ENCODE assay signal across 9 mouse cellular contexts in the genomic region with DNA sequence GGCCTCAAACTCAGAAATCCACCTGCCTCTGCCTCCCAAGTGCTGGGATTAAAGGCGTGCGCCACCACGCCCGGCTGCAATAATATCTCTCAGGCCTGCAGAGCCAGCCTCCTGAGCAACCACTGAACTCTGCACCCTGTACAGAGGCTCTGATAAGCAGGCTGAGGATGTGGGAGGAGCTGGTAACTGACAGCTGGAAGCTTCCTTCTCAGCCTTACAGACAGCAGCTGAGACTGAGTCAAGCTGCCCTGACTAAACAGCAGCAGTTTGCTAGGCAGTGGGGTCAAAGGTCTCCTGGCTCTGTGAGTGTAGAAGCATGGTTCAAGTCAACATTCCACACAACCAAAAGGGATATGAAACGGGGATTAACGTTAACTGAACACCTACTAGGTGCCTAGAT. TPM values are rescaled to one million over a fixed set of nuclear protein-coding genes. Genes with fewer than 3 reads are reported as not detected.
A peak's percentile ranks its signal among the peaks of the same experiment; 100 is the strongest.
DNase-seq lines count a peak whose midpoint lies in the region; ATAC-seq and TF ChIP-seq lines count a peak whose summit lies in the region.
"Had no signal": no experiment of that assay in that cellular context is flagged by ENCODE, and none has a peak within 500 bp of the region (broad histone marks: within the 10 kb centered on the region; RNA-seq: fewer than 3 reads in every experiment).

No protein-coding gene starts in this region.

- no peak for TF ChIP-seq POLR2A in cerebellum, adult 2 months (IDR thresholded peaks at IDR 0.05; ENCODE audit: borderline replicate concordance, insufficient read depth, low read length)

- WGBS in embryonic facial prominence, embryonic 15.5 days, result 69% methylated on average over 6 of the region's 6 CpGs
- WGBS in kidney, embryonic 14.5 days, result 52% methylated on average over 6 of the region's 6 CpGs
- 80% methylated on average over 6 of the region's 6 CpGs for WGBS in cerebellum, adult 2 months

- peaks cover 7% of the 10 kb centered on the region for H3K4me1 ChIP-seq in embryonic facial prominence, embryonic 15.5 days
- peaks cover 13% of the 10 kb centered on the region for H3K4me1 ChIP-seq in kidney, embryonic 14.5 days (ENCODE audit: control insufficient read depth, insufficient read depth, low read length)
- H3K4me1 ChIP-seq in cerebellum, adult 2 months (ENCODE audit: control insufficient read depth, insufficient read depth, low read length), result 0 out of 2 replicates have a peak, but pooled peaks cover 3% of the 10 kb centered on the region

- peak overlapping the region; percentile 48; the same call in 1 of the 2 replicates for H3K27ac ChIP-seq in gastrocnemius, adult 2 months
- H3K27ac ChIP-seq in embryonic facial prominence, embryonic 15.5 days (replicated peaks), result no peak overlapping the region
- no peak overlapping the region for H3K27ac ChIP-seq in kidney, embryonic 14.5 days (ENCODE audit: low read depth, low read length)
- H3K27ac ChIP-seq in cerebellum, adult 2 months (ENCODE audit: insufficient read depth, low read length), result no peak overlapping the region
- H3K27ac ChIP-seq: limb, embryonic 13.5 days had no signal

- H3K36me3 ChIP-seq in embryonic facial prominence, embryonic 15.5 days, result no peaks in the 10 kb centered on the region
- H3K36me3 ChIP-seq in kidney, embryonic 14.5 days (ENCODE audit: control insufficient read depth, insufficient read depth, low read length), result no peaks in the 10 kb centered on the region
- H3K36me3 ChIP-seq: limb, embryonic 13.5 days had no signal

- H3K4me3 ChIP-seq in gastrocnemius, adult 2 months, result no peak overlapping the region
- H3K4me3 ChIP-seq in embryonic facial prominence, embryonic 15.5 days (replicated peaks), result no peak overlapping the region
- no peak overlapping the region for H3K4me3 ChIP-seq in kidney, embryonic 14.5 days (ENCODE audit: low read length)
- H3K4me3 ChIP-seq in cerebellum, adult 2 months (replicated peaks; ENCODE audit: insufficient read depth, low read depth, low read length), result no peak overlapping the region
- H3K4me3 ChIP-seq: limb, embryonic 13.5 days had no signal

- no peaks in the 10 kb centered on the region for H3K27me3 ChIP-seq in embryonic facial prominence, embryonic 15.5 days
- H3K27me3 ChIP-seq in kidney, embryonic 14.5 days (ENCODE audit: control insufficient read depth, insufficient read depth, low read length), result no peaks in the 10 kb centered on the region
- no peaks in the 10 kb centered on the region for H3K27me3 ChIP-seq in cerebellum, adult 2 months (ENCODE audit: control insufficient read depth, insufficient read depth, low read length)
- H3K27me3 ChIP-seq: limb, embryonic 13.5 days had no signal

- no peak for TF ChIP-seq CTCF in gastrocnemius, adult 2 months (IDR thresholded peaks at IDR 0.05)
- no peak for TF ChIP-seq CTCF in cerebellum, adult 2 months (IDR thresholded peaks at IDR 0.05; ENCODE audit: borderline replicate concordance, insufficient read depth, low read depth, low read length)

- intact Hi-C loops in gastrocnemius, adult 2 months (cut with DNase I), result no loop called here

- H3K9me3 ChIP-seq in embryonic facial prominence, embryonic 15.5 days (replicated peaks), result no peaks in the 10 kb centered on the region
- H3K9me3 ChIP-seq in kidney, embryonic 14.5 days (ENCODE audit: control insufficient read depth, low read length), result no peaks in the 10 kb centered on the region
- H3K9me3 ChIP-seq: limb, embryonic 13.5 days had no signal

- DNase-seq in gastrocnemius, adult 2 months, result no peak
- DNase-seq in gastrocnemius, adult 8-10 months (ENCODE audit: low spot score in 2 of 2), result no peak
- DNase-seq in left cerebral cortex, adult 18-20 months (ENCODE audit: low spot score in 2 of 2), result no peak
- no peak for DNase-seq in cerebellum, adult 2 months
- DNase-seq in urinary bladder, postnatal 10 days (ENCODE audit: low spot score), result no peak

- 0 out of 2 replicates have a peak, but pooled peaks have one; percentile 45 for ATAC-seq in embryonic facial prominence, embryonic 15.5 days (ENCODE audit: insufficient number of reproducible peaks, low FRiP score, low TSS enrichment, low read depth)
- ATAC-seq in kidney, embryonic 14.5 days (ENCODE audit: low FRiP score, low TSS enrichment), result peak; percentile 73
- ATAC-seq in megakaryocyte, adult 5-6 weeks (ENCODE audit: poor library complexity, severe bottlenecking), result peak; percentile 83

- H3K4me2 ChIP-seq in embryonic facial prominence, embryonic 15.5 days (replicated peaks), result no peak overlapping the region
- H3K4me2 ChIP-seq in kidney, embryonic 14.5 days (replicated peaks; ENCODE audit: low read depth, low read length), result no peak overlapping the region
- H3K4me2 ChIP-seq: limb, embryonic 13.5 days had no signal

- no peak overlapping the region for H3K9ac ChIP-seq in embryonic facial prominence, embryonic 15.5 days
- no peak overlapping the region for H3K9ac ChIP-seq in kidney, embryonic 14.5 days (ENCODE audit: low read depth, low read length)
- H3K9ac ChIP-seq: limb, embryonic 13.5 days had no signal

RNA-seq across cellular contexts. Expression of gene Ldha, which starts 8.0 kb away (rescaled TPM):
- 1,000 to 10,000 TPM; 2,441 to 2,897 TPM for total RNA-seq in gastrocnemius, adult 2 months (2021)
- total RNA-seq in gastrocnemius, adult 8-10 months (2022), result 1,000 to 10,000 TPM; 2,911 to 3,222 (median 3,007) TPM
- 1,512 and 1,560 TPM in 2 replicates for polyA plus RNA-seq in embryonic facial prominence, embryonic 15.5 days (2015; fragmentation: Nextera tagmentation; extraction: Ambion mirVana)
- polyA plus RNA-seq in kidney, embryonic 14.5 days (2014; fragmentation: Nextera tagmentation; extraction: Ambion mirVana), result 1,311 and 1,396 TPM in 2 replicates
- total RNA-seq in megakaryocyte, adult 5-6 weeks (2015), result 278 and 286 TPM in 2 replicates
- 212 and 223 TPM in 2 replicates for total RNA-seq in megakaryocyte, adult 5-6 weeks (2017)
- 100 to 1,000 TPM; 342 to 355 TPM for total RNA-seq in left cerebral cortex, adult 18-20 months (2021)
- 209 and 227 TPM in 2 replicates for polyA plus RNA-seq in cerebellum, adult 2 months (2012; rRNA removed)

RNA-seq across cellular contexts. Expression of gene Ldhc, which starts 27.7 kb away (rescaled TPM):
- not detected for total RNA-seq in gastrocnemius, adult 2 months (2021)
- total RNA-seq in gastrocnemius, adult 8-10 months (2022), result not detected
- 0.35 TPM in 1 of 2 replicates, not detected in the other for polyA plus RNA-seq in embryonic facial prominence, embryonic 15.5 days (2015; fragmentation: Nextera tagmentation; extraction: Ambion mirVana)
- polyA plus RNA-seq in kidney, embryonic 14.5 days (2014; fragmentation: Nextera tagmentation; extraction: Ambion mirVana), result not detected in 2 replicates
- total RNA-seq in megakaryocyte, adult 5-6 weeks (2015), result 2.3 and 2.9 TPM in 2 replicates
- total RNA-seq in megakaryocyte, adult 5-6 weeks (2017), result 1.0 TPM in 1 of 2 replicates, not detected in the other
- total RNA-seq in left cerebral cortex, adult 18-20 months (2021), result not detected
- polyA plus RNA-seq in cerebellum, adult 2 months (2012; rRNA removed), result not detected in 2 replicates
- polyA plus RNA-seq: limb, embryonic 13.5 days had no signal

RNA-seq across cellular contexts. Expression of gene Gtf2h1, which starts 37.4 kb away (rescaled TPM):
- total RNA-seq in gastrocnemius, adult 2 months (2021), result 10 to 100 TPM; 17.7 to 18.6 TPM
- 10 to 100 TPM; 14.7 to 18.4 (median 16.6) TPM for total RNA-seq in gastrocnemius, adult 8-10 months (2022)
- polyA plus RNA-seq in embryonic facial prominence, embryonic 15.5 days (2015; fragmentation: Nextera tagmentation; extraction: Ambion mirVana), result 47.1 and 48.5 TPM in 2 replicates
- 37.0 and 43.2 TPM in 2 replicates for polyA plus RNA-seq in kidney, embryonic 14.5 days (2014; fragmentation: Nextera tagmentation; extraction: Ambion mirVana)
- 36.6 and 40.0 TPM in 2 replicates for total RNA-seq in megakaryocyte, adult 5-6 weeks (2015)
- total RNA-seq in megakaryocyte, adult 5-6 weeks (2017), result 70.2 and 74.8 TPM in 2 replicates
- total RNA-seq in left cerebral cortex, adult 18-20 months (2021), result 10 to 100 TPM; 37.4 to 41.9 TPM
- polyA plus RNA-seq in cerebellum, adult 2 months (2012; rRNA removed), result 33.2 and 33.8 TPM in 2 replicates

RNA-seq across cellular contexts. Expression of gene Hps5, which starts 37.4 kb away (rescaled TPM):
- total RNA-seq in gastrocnemius, adult 2 months (2021), result 10 to 100 TPM in 1 of 2 experiments, 1 to 10 TPM in 1; 9.7 to 11.3 TPM
- 10 to 100 TPM; 12.2 to 17.4 (median 14.0) TPM for total RNA-seq in gastrocnemius, adult 8-10 months (2022)
- 21.2 and 23.4 TPM in 2 replicates for polyA plus RNA-seq in embryonic facial prominence, embryonic 15.5 days (2015; fragmentation: Nextera tagmentation; extraction: Ambion mirVana)
- polyA plus RNA-seq in kidney, embryonic 14.5 days (2014; fragmentation: Nextera tagmentation; extraction: Ambion mirVana), result 11.1 and 25.6 TPM in 2 replicates
- total RNA-seq in megakaryocyte, adult 5-6 weeks (2015), result 26.0 and 27.1 TPM in 2 replicates
- 58.8 and 61.3 TPM in 2 replicates for total RNA-seq in megakaryocyte, adult 5-6 weeks (2017)
- total RNA-seq in left cerebral cortex, adult 18-20 months (2021), result 10 to 100 TPM; 11.9 to 12.1 TPM
- polyA plus RNA-seq in cerebellum, adult 2 months (2012; rRNA removed), result 20.8 and 21.7 TPM in 2 replicates

Comparison
In these comparisons a context has a peak if more than half of its experiments do, and no peak if none do; other contexts are left out.
1. RNA of gene Ldha, which starts 8.0 kb away (total RNA-seq): 2,911 to 3,222 TPM in gastrocnemius, adult 8-10 months and 2,441 to 2,897 TPM in gastrocnemius, adult 2 months; 342 to 355 TPM in left cerebral cortex, adult 18-20 months and 212 to 286 TPM in megakaryocyte, adult 5-6 weeks; every median in the first group is over 4 times any median in the second.
2. Peak in every context shown above with its lines, with median percentiles within 50 percentile points of each other: ATAC-seq.